Mouse (Mus musculus): ENCODE results near the gene D7Ertd443e. TPM values are rescaled to one million over a fixed set of nuclear protein-coding genes. Genes with fewer than 3 reads are reported as not detected.

D7Ertd443e gene
- total RNA-seq, 2 experiments from 2014 or later = not detected

GRCm38 (mm10) chr7:134289611-134290301 is 95.7 kb downstream of the D7Ertd443e start:
- intact Hi-C loops (cut with DNase I) = no loop called here
- no peak for DNase-seq

DNA sequence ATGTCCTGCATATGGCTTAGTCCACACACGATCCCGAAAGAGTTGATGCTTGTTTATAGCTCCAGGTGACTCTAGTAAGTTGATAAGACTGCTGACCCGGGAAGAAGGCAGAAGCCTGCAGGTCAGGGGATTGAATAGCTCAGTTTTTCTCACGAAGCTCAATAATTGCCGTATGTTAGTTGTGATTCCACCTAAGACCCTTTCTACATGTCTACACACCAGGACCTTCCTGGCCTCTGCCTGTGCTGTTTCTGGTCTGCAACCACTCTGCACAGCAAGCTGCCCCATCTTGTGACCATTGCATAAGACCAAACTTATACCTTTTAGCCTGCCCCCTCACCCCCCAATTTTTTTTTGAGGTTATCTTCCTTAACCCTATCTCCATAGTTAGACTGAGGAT is 96.3 kb downstream of the D7Ertd443e start:
- DNase-seq = no peak
- intact Hi-C loops (cut with DNase I) = no loop called here

DNA sequence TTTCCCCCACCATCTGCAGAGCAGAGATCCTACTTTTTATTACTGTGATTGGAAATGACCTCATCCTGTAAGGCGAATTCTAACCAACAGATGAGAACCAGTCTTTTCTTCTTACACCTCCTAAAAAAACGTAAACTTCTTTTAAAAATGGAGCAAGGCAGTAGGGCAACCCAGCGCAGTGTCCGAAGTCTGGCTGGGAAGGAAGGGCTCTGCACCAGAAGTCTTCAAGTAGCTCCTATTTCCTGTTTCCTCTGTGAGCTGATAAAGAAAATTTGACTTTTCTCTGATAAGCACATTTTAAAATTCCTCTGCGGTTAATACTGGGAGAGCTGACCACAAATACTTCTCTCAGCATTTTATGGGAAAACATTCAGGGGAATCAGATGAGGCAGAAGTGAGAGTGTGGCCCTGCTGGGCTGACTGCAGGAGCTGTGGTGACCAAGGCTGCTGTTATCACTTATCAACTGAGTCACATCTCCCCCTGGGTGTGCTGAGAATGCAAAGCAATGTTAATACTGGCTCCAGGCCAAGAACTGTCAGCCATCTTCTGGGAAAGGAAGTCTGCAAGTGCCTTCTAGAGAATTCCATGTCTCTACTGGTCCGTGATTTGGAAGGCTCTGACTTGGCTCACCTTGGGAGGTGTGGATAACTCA is 97.8 kb downstream of the D7Ertd443e start:
- DNase-seq = no peak

GRCm38 (mm10) chr7:134272956-134273355 is 112.5 kb downstream of the D7Ertd443e start:
- intact Hi-C loops (cut with DNase I) = no loop called here
- no peak for DNase-seq

More for the DNA sequence above, 97.8 kb downstream of the D7Ertd443e start:
- intact Hi-C loops (cut with DNase I) = no loop called here

- DNase-seq = no peak
Measured at GRCm38 (mm10) chr7:134272421-134272820, 113.0 kb downstream of the D7Ertd443e start.

DNA sequence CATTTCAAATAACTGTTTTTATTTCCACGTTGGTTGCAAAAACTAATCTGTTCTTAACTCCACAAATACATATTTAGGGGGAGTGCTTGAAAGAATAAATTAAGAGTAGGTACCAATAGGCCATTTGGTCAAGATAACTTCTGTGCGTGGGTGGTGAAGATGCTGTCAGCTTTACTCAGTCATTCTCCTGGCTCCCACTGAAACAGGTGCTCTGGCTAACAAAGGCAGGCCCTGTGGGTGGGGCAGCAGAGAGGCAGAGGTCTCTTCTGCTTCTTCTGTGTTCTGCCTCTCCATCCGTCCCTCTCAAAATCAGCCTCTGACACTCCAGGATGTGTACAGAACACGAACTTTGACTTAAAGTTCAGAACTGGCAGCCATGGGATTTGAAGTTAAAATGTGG is 119.7 kb downstream of the D7Ertd443e start:
- no peak for DNase-seq
- intact Hi-C loops (cut with DNase I) = no loop called here

More at GRCm38 (mm10) chr7:134272421-134272820, 113.0 kb downstream of the D7Ertd443e start:
- intact Hi-C loops (cut with DNase I) = no loop called here

DNA sequence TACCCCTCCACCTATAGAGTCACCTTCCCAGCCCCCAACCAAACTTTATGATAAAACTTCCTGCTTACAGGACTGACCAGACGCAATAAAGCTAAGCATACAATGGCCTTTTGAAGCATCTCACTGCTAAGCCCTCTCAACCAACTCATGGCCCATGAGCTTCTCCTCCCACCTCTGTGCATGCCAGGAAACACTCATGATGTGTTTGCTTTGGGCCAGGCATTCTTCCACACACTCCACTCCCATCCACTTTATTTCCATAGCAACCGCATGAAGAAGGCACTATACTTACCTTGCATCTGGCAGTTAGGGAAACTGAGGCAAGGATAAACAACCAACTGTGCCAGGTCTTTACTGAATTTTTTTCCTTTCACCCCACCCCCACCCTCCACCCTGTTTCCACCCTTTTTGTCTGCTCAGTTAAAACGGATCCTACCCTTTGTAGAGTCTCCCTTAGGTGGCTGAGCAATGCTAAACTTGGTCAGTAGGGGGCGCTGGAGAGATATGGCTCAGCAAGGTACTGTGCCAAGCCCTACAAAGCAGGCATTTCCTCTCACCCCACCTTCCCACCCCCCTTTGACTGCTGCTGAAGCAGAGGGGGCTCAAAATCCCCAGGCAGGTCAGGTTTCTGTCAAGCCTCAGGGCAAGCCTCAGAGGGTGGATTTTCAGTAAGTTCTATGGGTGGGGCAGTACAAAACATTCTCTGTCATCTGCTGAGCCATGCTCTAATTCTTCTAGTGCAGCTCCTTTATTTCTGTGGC is 122.1 kb downstream of the D7Ertd443e start:
- intact Hi-C loops (cut with DNase I) = no loop called here

GRCm38 (mm10) chr7:134261003-134261701 is 124.3 kb downstream of the D7Ertd443e start:
- intact Hi-C loops (cut with DNase I) = no loop called here
- peak in 1 of 2 experiments; percentile 20 for DNase-seq

More for the DNA sequence above, 122.1 kb downstream of the D7Ertd443e start:
- peak; percentile 32 to 33 for DNase-seq

DNA sequence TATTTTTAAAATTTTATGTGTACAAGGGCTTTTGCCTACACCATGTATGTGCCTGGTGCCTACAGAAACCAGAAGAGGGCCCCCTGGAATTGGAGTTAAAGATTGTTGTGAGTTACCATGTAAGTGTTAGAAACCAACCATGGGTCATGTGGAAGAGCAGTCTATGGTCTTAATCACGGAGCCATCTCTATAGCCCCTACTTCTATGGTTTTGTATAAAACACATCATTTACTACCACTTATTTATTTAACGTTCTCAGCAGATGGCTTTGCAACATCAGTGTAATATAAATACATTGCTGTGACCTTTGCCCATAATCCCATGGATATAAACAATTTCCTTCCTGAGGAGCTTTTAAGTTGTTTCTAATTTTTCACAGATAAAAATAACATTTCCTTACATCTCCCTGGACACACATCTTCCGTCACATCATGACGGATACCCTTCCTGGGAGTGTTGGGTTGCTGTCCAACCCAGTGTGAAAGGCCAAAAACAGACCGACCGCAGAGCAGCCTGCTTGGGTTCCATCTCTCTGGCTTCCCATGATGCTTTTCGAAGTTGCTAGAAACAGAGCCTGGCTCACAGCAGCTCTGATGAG is 135.1 kb downstream of the D7Ertd443e start:
- DNase-seq = no peak
- intact Hi-C loops (cut with DNase I) = no loop called here

GRCm38 (mm10) chr7:134248041-134248440 is 137.4 kb downstream of the D7Ertd443e start:
- no peak for DNase-seq
- intact Hi-C loops (cut with DNase I) = no loop called here

GRCm38 (mm10) chr7:134246624-134247023 is 138.8 kb downstream of the D7Ertd443e start:
- intact Hi-C loops (cut with DNase I) = no loop called here
- no peak for DNase-seq

GRCm38 (mm10) chr7:134242773-134243172 is 142.7 kb downstream of the D7Ertd443e start:
- intact Hi-C loops (cut with DNase I) = no loop called here
- DNase-seq = no peak

DNA sequence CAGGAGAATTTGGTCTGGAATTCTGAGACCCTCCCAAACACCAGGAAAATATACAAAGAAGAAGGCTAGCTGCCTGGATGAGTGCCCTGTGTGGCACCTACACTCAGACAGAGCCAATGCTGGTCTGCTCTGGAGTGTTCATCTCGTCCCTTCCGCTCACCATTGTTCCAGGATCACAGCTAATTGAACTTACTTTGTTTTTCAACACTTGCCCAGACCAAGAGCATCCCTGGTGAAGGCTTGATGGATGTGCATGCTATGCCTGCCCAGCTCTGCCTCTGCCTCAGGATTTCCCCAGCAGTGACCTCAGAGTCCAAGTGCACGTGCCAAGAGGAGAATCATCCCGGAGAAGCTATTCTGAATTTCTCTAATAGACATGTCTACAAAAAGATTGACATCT is 144.2 kb downstream of the D7Ertd443e start:
- intact Hi-C loops (cut with DNase I) = no loop called here

GRCm38 (mm10) chr7:134240579-134240978 is 144.9 kb downstream of the D7Ertd443e start:
- intact Hi-C loops (cut with DNase I) = no loop called here
- DNase-seq = no peak

More for the DNA sequence above, 144.2 kb downstream of the D7Ertd443e start:
- DNase-seq = no peak

DNA sequence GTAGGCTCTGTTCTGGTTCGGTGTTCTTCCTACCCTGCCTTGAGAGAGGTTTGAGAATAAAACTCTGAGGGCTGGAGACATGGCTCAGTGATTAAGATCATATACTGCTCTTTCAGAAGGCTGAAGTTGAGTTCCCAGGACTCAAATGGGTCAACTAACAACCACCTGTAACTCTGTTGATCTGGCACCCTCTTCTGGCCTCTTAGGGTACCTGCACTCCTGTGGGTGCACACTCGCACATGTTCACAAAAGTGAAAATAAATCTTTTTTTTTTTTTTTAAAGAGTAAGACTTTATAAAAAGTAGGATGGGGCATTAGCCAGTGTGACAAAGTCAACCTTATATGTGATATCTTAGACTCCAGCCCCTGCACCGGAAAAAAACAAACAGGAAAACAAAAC is 146.6 kb downstream of the D7Ertd443e start:
- intact Hi-C loops (cut with DNase I) = no loop called here
- DNase-seq = no peak

- no peak for DNase-seq
Measured at GRCm38 (mm10) chr7:134237356-134237755, 148.1 kb downstream of the D7Ertd443e start.

GRCm38 (mm10) chr7:134236727-134237126 is 148.7 kb downstream of the D7Ertd443e start:
- no peak for DNase-seq
- intact Hi-C loops (cut with DNase I) = no loop called here

More at GRCm38 (mm10) chr7:134237356-134237755, 148.1 kb downstream of the D7Ertd443e start:
- intact Hi-C loops (cut with DNase I) = no loop called here

GRCm38 (mm10) chr7:134235552-134235951 is 149.9 kb downstream of the D7Ertd443e start:
- intact Hi-C loops (cut with DNase I) = no loop called here
- no peak for DNase-seq

DNA sequence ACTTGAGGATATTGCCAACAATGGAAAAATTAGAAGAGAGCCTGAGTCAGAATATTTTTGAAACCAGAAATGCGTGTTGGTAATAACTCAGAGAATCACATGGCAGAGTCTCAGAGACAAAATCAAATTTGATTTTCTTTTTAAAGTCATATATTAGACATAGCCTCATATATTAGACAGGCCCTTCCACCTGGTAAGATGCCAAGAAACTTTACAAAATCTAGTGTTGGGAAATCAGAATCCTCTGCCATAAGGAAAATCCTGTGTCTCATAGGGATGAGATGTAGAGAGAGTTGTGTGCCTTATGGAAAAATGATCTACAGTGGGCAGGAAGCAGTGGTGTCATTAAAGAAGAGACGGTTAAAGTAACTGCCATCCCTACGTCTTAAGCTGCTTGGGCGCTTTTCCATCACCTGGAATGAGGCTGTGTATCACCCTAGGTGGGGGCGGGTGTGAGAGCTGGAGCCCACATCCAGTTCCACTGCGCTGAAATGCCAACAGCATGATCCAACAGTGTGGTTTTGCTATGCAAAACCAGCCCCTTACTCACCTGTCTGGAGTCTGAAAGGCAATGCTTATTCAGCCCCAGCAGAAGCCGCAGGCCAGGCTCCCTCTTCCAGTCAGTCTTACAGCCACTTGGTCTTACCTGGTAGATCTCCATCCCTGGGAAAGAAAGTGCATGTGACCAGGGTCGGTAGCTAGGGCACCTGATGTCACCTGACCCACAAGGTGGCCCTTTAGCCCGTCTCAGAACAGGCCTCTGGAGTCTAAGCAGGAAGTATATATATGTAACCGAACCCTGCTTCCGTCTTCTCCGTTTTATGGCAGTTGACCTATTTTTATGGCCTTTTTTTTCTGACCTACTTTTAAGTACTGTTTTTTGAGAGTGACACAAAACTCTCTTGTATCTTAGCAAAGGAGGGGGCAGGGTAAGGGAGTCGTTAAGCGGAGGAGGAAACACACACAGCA is 153.8 kb downstream of the D7Ertd443e start, which contains the start of gene Adam12:
Gene Adam12 (minus strand): TSS at position 769 of the 969 bp plus-strand sequence.
- no peak for DNase-seq
- intact Hi-C loops (cut with DNase I) = no loop called here

Data from gastrocnemius, postnatal 36 days (tissue).